Mouse (Mus musculus): ENCODE results near the gene Tssk2. TPM values are rescaled to one million over a fixed set of nuclear protein-coding genes. Genes with fewer than 3 reads are reported as not detected.
A peak's percentile ranks its signal among the peaks of the same experiment; 100 is the strongest.

Tssk2 gene
- total RNA-seq (2021) = not detected
- long read RNA-seq, experiment 1 = 0 reads
- long read RNA-seq, experiment 2 = 0 reads

GRCm38 (mm10) chr16:17898462-17898861, at the start of gene Tssk2, which contains the start of gene Dgcr2:
Tssk2 (plus strand) TSS chr16:17898637.
Dgcr2 (minus strand) TSS chr16:17898562.
- TF ChIP-seq CTCF (conservative IDR thresholded peaks at IDR 0.05) = no peak
- no peak within 1 kb of the TSS for H3K4me3 ChIP-seq
- no peak within 1 kb of the TSS for H3K27ac ChIP-seq

GRCm38 (mm10) chr16:17848928-17849327, 49.5 kb upstream of the Tssk2 start:
- Histone ChIP-seq H3K27ac (peak overlapping the region; percentile 60), H3K4me3 (no peak overlapping the region)
- DNase-seq (ENCODE audit: low spot score in 2 of 2) = peak; percentile 67 to 78
- TF ChIP-seq CTCF (conservative IDR thresholded peaks at IDR 0.05) = peak; percentile 98

More at GRCm38 (mm10) chr16:17898462-17898861, at the start of gene Tssk2, which contains the start of gene Dgcr2:
- DNase-seq (ENCODE audit: low spot score in 2 of 2) = no peak

- H3K4me3 ChIP-seq = no peak overlapping the region
- DNase-seq (ENCODE audit: low spot score in 2 of 2) = no peak
- no peak for TF ChIP-seq CTCF (conservative IDR thresholded peaks at IDR 0.05)
- H3K27ac ChIP-seq = peak overlapping the region; percentile 60; the same call in 1 of the 2 replicates
These were observed 49.0 kb upstream of the Tssk2 start for GRCm38 (mm10) chr16:17849486-17849885.

- TF ChIP-seq CTCF (conservative IDR thresholded peaks at IDR 0.05) = no peak
- no peak overlapping the region for H3K4me3 ChIP-seq
- H3K27ac ChIP-seq = peak overlapping the region; percentile 83
- DNase-seq (ENCODE audit: low spot score in 2 of 2) = no peak
These were observed 47.1 kb upstream of the Tssk2 start for GRCm38 (mm10) chr16:17851331-17851730.

GRCm38 (mm10) chr16:17851860-17852259, 46.6 kb upstream of the Tssk2 start:
- no peak overlapping the region for H3K4me3 ChIP-seq
- peak overlapping the region; percentile 83 for H3K27ac ChIP-seq
- DNase-seq (ENCODE audit: low spot score in 2 of 2) = no peak
- no peak for TF ChIP-seq CTCF (conservative IDR thresholded peaks at IDR 0.05)

GRCm38 (mm10) chr16:17853263-17853662, 45.2 kb upstream of the Tssk2 start:
- no peak overlapping the region for H3K4me3 ChIP-seq
- no peak overlapping the region for H3K27ac ChIP-seq
- TF ChIP-seq CTCF (conservative IDR thresholded peaks at IDR 0.05) = no peak
- no peak for DNase-seq (ENCODE audit: low spot score in 2 of 2)

- H3K27ac ChIP-seq = no peak overlapping the region
- no peak for TF ChIP-seq CTCF (conservative IDR thresholded peaks at IDR 0.05)
- no peak overlapping the region for H3K4me3 ChIP-seq
- no peak for DNase-seq (ENCODE audit: low spot score in 2 of 2)
These were observed 41.3 kb upstream of the Tssk2 start for GRCm38 (mm10) chr16:17857157-17857556.

- DNase-seq (ENCODE audit: low spot score in 2 of 2) = no peak
- peak; percentile 69 for TF ChIP-seq CTCF (conservative IDR thresholded peaks at IDR 0.05)
- Histone ChIP-seq H3K4me3 (no peak overlapping the region), H3K27ac (no peak overlapping the region)
These were observed 39.8 kb upstream of the Tssk2 start for GRCm38 (mm10) chr16:17858592-17858991.

- no peak for DNase-seq (ENCODE audit: low spot score in 2 of 2)
- Histone ChIP-seq H3K27ac (no peak overlapping the region), H3K4me3 (no peak overlapping the region)
- TF ChIP-seq CTCF (conservative IDR thresholded peaks at IDR 0.05) = no peak
These were observed 33.1 kb upstream of the Tssk2 start for GRCm38 (mm10) chr16:17865293-17865692.

- Histone ChIP-seq H3K27ac (no peak overlapping the region), H3K4me3 (no peak overlapping the region)
- DNase-seq (ENCODE audit: low spot score in 2 of 2) = no peak
- TF ChIP-seq CTCF (conservative IDR thresholded peaks at IDR 0.05) = no peak
These were observed 32.7 kb upstream of the Tssk2 start for GRCm38 (mm10) chr16:17865770-17866169.

GRCm38 (mm10) chr16:17871248-17871647, 27.2 kb upstream of the Tssk2 start:
- no peak for TF ChIP-seq CTCF (conservative IDR thresholded peaks at IDR 0.05)
- Histone ChIP-seq H3K27ac (no peak overlapping the region), H3K4me3 (no peak overlapping the region)
- no peak for DNase-seq (ENCODE audit: low spot score in 2 of 2)

GRCm38 (mm10) chr16:17872995-17873394, 25.4 kb upstream of the Tssk2 start:
- TF ChIP-seq CTCF (conservative IDR thresholded peaks at IDR 0.05) = no peak
- DNase-seq (ENCODE audit: low spot score in 2 of 2) = no peak

GRCm38 (mm10) chr16:17875174-17875573, 23.3 kb upstream of the Tssk2 start:
- Histone ChIP-seq H3K27ac (no peak overlapping the region), H3K4me3 (no peak overlapping the region)
- TF ChIP-seq CTCF (conservative IDR thresholded peaks at IDR 0.05) = no peak
- no peak for DNase-seq (ENCODE audit: low spot score in 2 of 2)

More at GRCm38 (mm10) chr16:17872995-17873394, 25.4 kb upstream of the Tssk2 start:
- Histone ChIP-seq H3K4me3 (no peak overlapping the region), H3K27ac (no peak overlapping the region)

- no peak for DNase-seq (ENCODE audit: low spot score in 2 of 2)
- Histone ChIP-seq H3K4me3 (no peak overlapping the region), H3K27ac (no peak overlapping the region)
- TF ChIP-seq CTCF (conservative IDR thresholded peaks at IDR 0.05) = no peak
These were observed 22.3 kb upstream of the Tssk2 start for GRCm38 (mm10) chr16:17876096-17876495.

All from layer of hippocampus, adult 2 months (tissue).